25 mouse cellular contexts compared by ENCODE assay signal in the genomic region with DNA sequence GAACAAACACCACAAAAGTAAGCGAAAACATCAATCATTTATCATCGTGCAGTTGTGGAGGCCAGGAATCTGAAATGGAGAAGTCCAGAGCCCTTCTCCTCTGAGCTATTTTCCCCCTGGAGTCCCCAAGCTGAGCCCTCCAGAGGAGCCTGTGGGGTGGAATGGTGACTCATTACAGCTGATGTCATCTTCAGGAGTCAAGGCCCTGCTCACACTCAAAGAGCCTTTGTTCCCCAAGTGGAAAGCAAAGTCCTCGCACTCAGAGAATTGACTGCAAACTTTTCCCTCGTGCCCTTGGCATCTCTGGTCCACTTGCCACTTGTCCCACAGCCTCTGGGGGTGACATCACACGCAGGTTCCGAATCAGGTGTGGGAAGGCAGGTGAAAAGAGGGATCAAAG. TPM values are rescaled to one million over a fixed set of nuclear protein-coding genes. Genes with fewer than 3 reads are reported as not detected.
DNase-seq lines count a peak whose midpoint lies in the region; ATAC-seq and TF ChIP-seq lines count a peak whose summit lies in the region.
"Had no signal": no experiment of that assay in that cellular context is flagged by ENCODE, and none has a peak within 500 bp of the region (broad histone marks: within the 10 kb centered on the region; RNA-seq: fewer than 3 reads in every experiment).

No protein-coding gene starts in this region.

- DNase-seq in adrenal gland, adult 2 months, result peak; percentile 75
- DNase-seq in adrenal gland, adult 18-20 months (ENCODE audit: low spot score in 2 of 2), result no peak
- no peak for DNase-seq in heart, adult 9 months (ENCODE audit: low spot score in 2 of 2)
- peak; percentile 28 for DNase-seq in lung, postnatal 0 days (ENCODE audit: low spot score)
- DNase-seq in lung, postnatal 36 days, result no peak
- DNase-seq in kidney, adult 9 months, result no peak
- DNase-seq in forebrain, postnatal 0 days, result no peak
- DNase-seq: cerebellum, adult 8-10 months; cerebellum, postnatal 36 days; kidney, postnatal 4 days; liver, embryonic 13.5 days; lung, postnatal 14 days; midbrain, embryonic 14.5 days; right cerebral cortex, postnatal 14 days; spleen, adult 18-20 months; thymus, postnatal 14 days had no signal

- TF ChIP-seq CTCF in lung, postnatal 0 days (IDR thresholded peaks at IDR 0.05), result no peak
- TF ChIP-seq CTCF in forebrain, postnatal 0 days (IDR thresholded peaks at IDR 0.05; ENCODE audit: low read depth), result no peak

- no peak for TF ChIP-seq EP300 in lung, postnatal 0 days (IDR thresholded peaks at IDR 0.05)

- H3K27ac ChIP-seq in heart, embryonic 16.5 days (ENCODE audit: low read length), result 0 out of 2 replicates have a peak overlapping the region, but pooled peaks have one; percentile 13
- H3K27ac ChIP-seq in lung, postnatal 0 days (ENCODE audit: low read length), result no peak overlapping the region
- no peak overlapping the region for H3K27ac ChIP-seq in forebrain, postnatal 0 days (ENCODE audit: low read depth, low read length)
- H3K27ac ChIP-seq: forebrain, embryonic 13.5 days; hindbrain, embryonic 12.5 days; kidney, embryonic 15.5 days; liver, embryonic 13.5 days; neural tube, embryonic 12.5 days had no signal

- no peak for ATAC-seq in heart, embryonic 16.5 days (replicated peaks; ENCODE audit: extremely low read depth, insufficient read depth, low FRiP score)
- ATAC-seq in lung, postnatal 0 days, result no peak; the same call in 1 of the 2 replicates
- ATAC-seq in forebrain, postnatal 0 days, result no peak
- ATAC-seq: activated CD4-positive, CD25-positive, alpha-beta regulatory T cell, adult 4 months; forebrain, embryonic 13.5 days; intestine, postnatal 0 days had no signal

- H3K9me3 ChIP-seq in heart, embryonic 16.5 days (replicated peaks; ENCODE audit: control insufficient read depth, low read length), result no peaks in the 10 kb centered on the region
- no peaks in the 10 kb centered on the region for H3K9me3 ChIP-seq in lung, postnatal 0 days (ENCODE audit: low read length)
- H3K9me3 ChIP-seq in forebrain, postnatal 0 days (ENCODE audit: low read length), result no peaks in the 10 kb centered on the region
- H3K9me3 ChIP-seq: forebrain, embryonic 13.5 days; hindbrain, embryonic 12.5 days; kidney, embryonic 15.5 days; liver, embryonic 13.5 days; neural tube, embryonic 12.5 days had no signal

- H3K36me3 ChIP-seq in heart, embryonic 16.5 days (ENCODE audit: control insufficient read depth, insufficient read depth), result no peaks in the 10 kb centered on the region
- no peaks in the 10 kb centered on the region for H3K36me3 ChIP-seq in lung, postnatal 0 days (ENCODE audit: insufficient read depth, low read length)
- H3K36me3 ChIP-seq in forebrain, postnatal 0 days (ENCODE audit: insufficient read depth), result no peaks in the 10 kb centered on the region
- H3K36me3 ChIP-seq: hindbrain, embryonic 12.5 days; kidney, embryonic 15.5 days; liver, embryonic 13.5 days; neural tube, embryonic 12.5 days had no signal

- H3K9ac ChIP-seq in heart, embryonic 16.5 days (ENCODE audit: low read length), result no peak overlapping the region
- no peak overlapping the region for H3K9ac ChIP-seq in lung, postnatal 0 days (replicated peaks; ENCODE audit: low read depth)
- no peak overlapping the region for H3K9ac ChIP-seq in forebrain, postnatal 0 days
- H3K9ac ChIP-seq: forebrain, embryonic 13.5 days; hindbrain, embryonic 12.5 days; kidney, embryonic 15.5 days; liver, embryonic 13.5 days; neural tube, embryonic 12.5 days had no signal

- WGBS in heart, embryonic 16.5 days, result 65% methylated on average over 6 of the region's 6 CpGs
- 65% methylated on average over 6 of the region's 6 CpGs for WGBS in lung, postnatal 0 days
- WGBS in forebrain, postnatal 0 days, result 78% methylated on average over 6 of the region's 6 CpGs

- no peaks in the 10 kb centered on the region for H3K27me3 ChIP-seq in heart, embryonic 16.5 days (ENCODE audit: control insufficient read depth, insufficient read depth, low read length)
- no peaks in the 10 kb centered on the region for H3K27me3 ChIP-seq in lung, postnatal 0 days (replicated peaks; ENCODE audit: insufficient read depth, low read length)
- no peaks in the 10 kb centered on the region for H3K27me3 ChIP-seq in forebrain, postnatal 0 days (ENCODE audit: insufficient read depth, low read length)
- H3K27me3 ChIP-seq: forebrain, embryonic 13.5 days; hindbrain, embryonic 12.5 days; kidney, embryonic 15.5 days; neural tube, embryonic 12.5 days had no signal

- H3K4me2 ChIP-seq in heart, embryonic 16.5 days (ENCODE audit: low read depth, low read length), result no peak overlapping the region
- H3K4me2 ChIP-seq in lung, postnatal 0 days (replicated peaks; ENCODE audit: low read depth, low read length), result no peak overlapping the region
- no peak overlapping the region for H3K4me2 ChIP-seq in forebrain, postnatal 0 days (ENCODE audit: low read depth)
- H3K4me2 ChIP-seq: forebrain, embryonic 13.5 days; hindbrain, embryonic 12.5 days; kidney, embryonic 15.5 days; liver, embryonic 13.5 days; neural tube, embryonic 12.5 days had no signal

- no peak overlapping the region for H3K4me3 ChIP-seq in heart, embryonic 16.5 days (ENCODE audit: low read length)
- no peak overlapping the region for H3K4me3 ChIP-seq in lung, postnatal 0 days (ENCODE audit: low read depth, low read length)
- H3K4me3 ChIP-seq in forebrain, postnatal 0 days (ENCODE audit: low read depth, low read length), result no peak overlapping the region
- H3K4me3 ChIP-seq: forebrain, embryonic 13.5 days; hindbrain, embryonic 12.5 days; kidney, embryonic 15.5 days; liver, embryonic 13.5 days; neural tube, embryonic 12.5 days had no signal

- H3K4me1 ChIP-seq in heart, embryonic 16.5 days (ENCODE audit: control insufficient read depth, insufficient read depth, low read length), result peaks cover 28% of the 10 kb centered on the region
- peaks cover 24% of the 10 kb centered on the region; the same call in 1 of the 2 replicates for H3K4me1 ChIP-seq in lung, postnatal 0 days (ENCODE audit: insufficient read depth, low read depth, low read length)
- peaks cover 18% of the 10 kb centered on the region for H3K4me1 ChIP-seq in forebrain, postnatal 0 days (ENCODE audit: insufficient read depth)
- H3K4me1 ChIP-seq: liver, embryonic 13.5 days had no signal

RNA-seq across cellular contexts. Expression of gene Col15a1, which starts 23.4 kb away (rescaled TPM):
- total RNA-seq in adrenal gland, adult 2 months (2021), result 10 to 100 TPM; 18.5 to 33.4 TPM
- 32.7 and 36.2 TPM in 2 replicates for polyA plus RNA-seq in adrenal gland, adult 2 months (2012; rRNA removed)
- 10 to 100 TPM; 16.7 to 53.8 TPM for total RNA-seq in adrenal gland, adult 18-20 months (2021)
- 13.5 and 15.9 TPM in 2 replicates for polyA plus RNA-seq in heart, embryonic 16.5 days (2015; fragmentation: Nextera tagmentation; extraction: Ambion mirVana)
- polyA plus RNA-seq in lung, postnatal 0 days (2015; fragmentation: Nextera tagmentation; extraction: Ambion mirVana), result 4.9 and 6.0 TPM in 2 replicates
- 6.2 TPM in 2 replicates for total RNA-seq in forebrain, postnatal 0 days (2014; rRNA removed)
- polyA plus RNA-seq in forebrain, postnatal 0 days (2015; fragmentation: Nextera tagmentation; extraction: Ambion mirVana), result 2.0 and 2.5 TPM in 2 replicates
- total RNA-seq: granulocyte monocyte progenitor cell, adult 5-6 weeks; megakaryocyte-erythroid progenitor cell, adult 5-6 weeks had no signal

Comparison
In these comparisons a context has a peak if more than half of its experiments do, and no peak if none do; other contexts are left out.
1. DNase-seq: peak in adrenal gland, adult 2 months (single experiment) and lung, postnatal 0 days (single experiment); none in adrenal gland, adult 18-20 months (0 of 2), heart, adult 9 months (0 of 2), lung, postnatal 36 days (single experiment), kidney, adult 9 months (single experiment) and forebrain, postnatal 0 days (single experiment).